Mouse (Mus musculus): ENCODE measurements around the gene Ube2v1.
A peak's percentile ranks its signal among the peaks of the same experiment; 100 is the strongest.

Ube2v1 gene

DNA sequence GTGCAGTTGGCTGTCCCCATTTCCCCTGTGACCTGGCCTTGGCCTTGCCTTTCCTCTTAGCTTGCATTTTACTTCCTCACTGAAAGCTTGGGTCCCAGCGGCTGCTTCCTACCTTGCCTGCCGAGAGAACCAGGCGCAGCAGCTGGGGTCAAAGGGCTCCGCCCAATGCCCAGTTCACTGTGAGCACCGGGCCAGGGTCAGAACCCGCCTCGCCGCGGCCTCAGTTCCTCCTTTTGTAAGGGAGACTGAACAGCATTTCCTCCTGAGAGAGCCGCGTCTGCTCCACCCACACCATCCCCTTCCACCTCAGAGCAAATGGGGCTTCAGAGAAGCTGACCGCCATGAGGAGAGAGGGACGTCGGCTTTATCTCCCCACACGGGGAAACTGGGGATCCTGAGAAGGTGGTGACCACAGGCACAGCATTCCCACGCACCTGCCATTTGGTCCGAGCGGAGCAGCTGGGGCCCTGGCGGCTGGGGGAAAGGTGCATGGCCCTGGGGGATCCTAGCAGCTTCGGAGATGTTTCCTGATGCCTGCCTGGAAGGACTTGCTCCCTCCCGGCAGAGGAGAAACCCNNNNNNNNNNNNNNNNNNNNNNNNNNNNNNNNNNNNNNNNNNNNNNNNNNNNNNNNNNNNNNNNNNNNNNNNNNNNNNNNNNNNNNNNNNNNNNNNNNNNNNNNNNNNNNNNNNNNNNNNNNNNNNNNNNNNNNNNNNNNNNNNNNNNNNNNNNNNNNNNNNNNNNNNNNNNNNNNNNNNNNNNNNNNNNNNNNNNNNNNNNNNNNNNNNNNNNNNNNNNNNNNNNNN lies 42.9 kb downstream of the Ube2v1 start:
- DNase-seq, result peak; percentile 70

DNA sequence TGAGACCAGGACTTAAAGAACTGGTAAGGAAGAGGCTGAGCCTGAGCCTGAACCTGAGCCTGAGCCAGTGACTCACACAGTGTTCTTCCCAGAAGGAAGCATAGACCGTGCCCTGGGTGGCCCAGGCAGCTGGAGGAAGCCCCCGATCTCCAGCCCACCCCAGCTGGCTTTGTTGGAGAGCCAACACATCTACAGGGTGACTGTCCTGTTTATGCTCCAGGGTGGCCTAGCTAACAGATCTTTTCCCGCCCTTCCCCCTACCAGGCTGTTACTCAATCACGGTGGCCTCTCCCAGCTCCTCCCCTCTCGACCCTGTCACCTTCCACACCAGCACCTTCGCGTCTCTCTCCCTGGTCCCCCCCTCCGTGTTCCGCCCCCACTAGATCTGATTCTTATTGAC lies 44.9 kb downstream of the Ube2v1 start:
- peak; percentile 45 for DNase-seq

DNA sequence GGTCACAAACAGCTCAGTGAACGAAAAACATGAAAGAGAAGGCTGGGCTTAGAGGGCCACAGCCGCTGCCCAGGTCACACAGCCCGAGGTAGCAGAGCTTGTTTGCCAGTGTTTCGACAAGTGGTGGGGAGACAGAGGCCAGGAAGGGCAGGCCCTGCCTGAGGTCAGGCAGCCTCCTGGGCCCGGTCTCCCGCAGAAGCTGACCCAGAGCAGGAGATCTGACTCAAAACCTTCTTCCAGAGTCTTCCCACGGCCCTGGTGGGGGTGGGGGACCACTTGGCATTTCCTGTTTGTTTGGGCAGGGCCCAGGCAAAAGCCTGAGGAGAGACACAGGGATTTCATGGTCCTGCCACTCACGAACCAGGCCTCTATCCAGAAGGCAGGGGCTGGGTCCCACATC lies 45.9 kb downstream of the Ube2v1 start:
- DNase-seq, result no peak

DNA sequence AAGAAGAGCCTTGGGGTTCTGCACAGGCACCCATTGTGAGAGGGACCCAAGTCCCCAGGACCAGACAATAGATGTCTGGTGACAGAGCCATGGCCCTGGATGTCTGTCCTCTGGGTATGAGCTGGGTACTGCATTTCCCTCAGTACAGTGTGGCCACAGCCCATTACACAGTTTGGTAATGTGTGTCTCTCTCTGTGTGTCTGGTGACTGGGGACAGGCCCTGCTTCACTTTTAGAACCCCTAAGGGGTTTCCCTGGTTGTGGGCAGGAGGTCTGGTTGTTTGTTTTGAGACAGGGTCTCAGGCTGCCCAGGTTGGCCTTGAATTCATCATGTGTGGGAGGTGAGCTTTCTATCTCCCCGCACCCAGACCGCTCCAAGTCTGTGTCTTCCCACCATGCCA lies 46.6 kb downstream of the Ube2v1 start:
- no peak for DNase-seq

- DNase-seq, result no peak
Measured at GRCm38 (mm10) chr2:167583161-167583952, 48.5 kb downstream of the Ube2v1 start.

DNA sequence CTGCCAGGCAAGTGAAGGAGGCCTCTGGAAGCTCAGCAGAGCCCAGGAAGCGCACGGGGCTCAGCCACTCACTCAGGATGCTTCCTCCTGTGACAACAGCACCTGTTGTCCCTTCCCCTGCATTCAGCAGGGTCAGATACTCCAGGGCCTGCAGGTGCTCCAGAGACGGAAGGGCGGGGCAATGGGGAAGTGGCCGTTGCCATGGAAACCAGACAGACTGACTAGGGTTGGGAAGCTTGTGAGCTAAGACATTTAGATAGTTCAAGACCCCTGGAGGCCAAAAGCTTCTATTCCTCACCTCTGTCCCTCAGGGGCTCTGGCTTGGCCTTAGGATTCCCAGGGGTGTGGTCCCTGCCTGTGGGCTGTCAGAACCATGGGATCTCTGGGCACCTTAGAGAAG lies 53.4 kb downstream of the Ube2v1 start:
- DNase-seq, result no peak

- DNase-seq, result no peak
Measured at GRCm38 (mm10) chr2:167577186-167577785, 54.6 kb downstream of the Ube2v1 start.

DNA sequence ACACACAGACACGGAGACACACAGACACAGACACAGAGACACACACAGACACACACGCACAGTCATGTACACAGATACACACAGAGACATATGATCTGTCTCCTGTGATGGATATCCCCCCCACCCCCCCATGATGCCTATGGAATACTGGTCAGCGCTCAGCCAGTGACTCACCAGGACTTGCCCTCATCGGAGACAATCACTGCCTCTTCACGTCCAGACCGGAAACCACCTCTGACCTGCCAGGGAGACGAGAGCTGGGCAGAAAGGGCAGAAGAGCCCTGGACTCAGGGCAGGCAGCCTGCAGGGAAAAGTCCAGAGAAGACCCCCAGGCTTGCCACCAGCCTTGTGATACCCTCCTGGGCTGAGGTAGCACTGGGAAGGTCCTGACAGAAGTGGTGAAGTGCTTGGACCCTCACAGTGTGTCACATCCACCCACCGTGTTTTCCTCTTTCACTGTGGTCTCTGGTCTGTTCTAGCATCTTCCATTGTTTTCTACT lies 55.7 kb downstream of the Ube2v1 start:
- no peak for DNase-seq

DNA sequence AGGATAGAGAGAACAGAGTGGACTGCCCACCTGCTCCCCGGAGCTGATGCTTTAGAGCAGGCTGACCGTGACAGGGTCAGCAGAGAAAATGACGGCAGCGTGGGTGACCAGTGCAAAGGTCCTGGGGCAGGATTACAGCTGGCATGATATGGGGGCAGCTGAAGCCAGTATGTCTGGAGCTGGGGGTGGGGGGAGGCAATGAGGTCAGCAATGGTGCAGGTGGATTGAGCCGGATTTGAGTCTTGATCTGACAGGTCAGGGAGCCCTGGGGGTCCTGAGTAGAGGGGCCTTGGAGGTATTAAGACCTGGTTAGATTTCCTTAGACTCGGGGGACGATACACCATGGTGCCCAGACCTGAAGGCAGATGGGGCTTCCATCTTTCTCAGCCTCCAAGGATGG lies 56.3 kb downstream of the Ube2v1 start:
- DNase-seq, result no peak

- no peak for DNase-seq
Measured at GRCm38 (mm10) chr2:167574814-167575213, 57.1 kb downstream of the Ube2v1 start.

- DNase-seq, result no peak
Measured at GRCm38 (mm10) chr2:167571442-167572220, 60.3 kb downstream of the Ube2v1 start.

- DNase-seq, result no peak
Measured at GRCm38 (mm10) chr2:167570815-167571214, 61.1 kb downstream of the Ube2v1 start.

DNA sequence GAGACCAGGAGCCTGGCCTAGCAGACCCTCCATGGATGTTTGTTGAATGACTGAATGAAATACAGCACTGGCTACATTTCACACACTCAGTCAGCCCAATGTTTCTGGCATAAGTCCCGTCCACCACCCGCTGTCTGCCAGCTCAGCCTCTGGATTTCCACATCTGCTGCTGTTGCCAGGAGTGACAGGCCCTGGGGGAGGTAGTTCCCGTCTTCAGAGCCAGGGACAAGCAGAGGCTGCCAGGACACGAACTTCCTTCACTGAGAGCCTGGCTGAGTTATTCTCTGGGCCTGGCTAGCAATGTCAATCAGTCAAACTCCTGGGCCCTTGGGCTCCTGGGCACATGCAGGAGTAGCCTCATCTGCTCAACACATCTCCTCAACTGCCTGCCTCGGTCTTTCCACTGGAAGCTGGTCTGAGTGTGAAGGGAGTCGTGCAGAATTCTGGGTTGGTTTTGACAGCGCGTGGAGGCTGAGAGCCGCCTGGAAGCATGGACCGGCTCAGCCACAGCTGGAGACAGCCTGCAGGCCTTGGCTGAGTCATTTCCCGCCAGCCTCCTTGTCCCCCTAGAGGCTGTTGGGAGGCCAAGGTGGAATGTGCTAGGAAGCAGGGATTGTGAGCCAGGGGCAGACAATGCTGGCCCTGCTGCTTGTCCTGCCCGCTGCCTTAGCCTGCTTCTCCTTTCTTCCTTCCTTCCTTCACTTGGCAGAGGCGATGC lies 61.8 kb downstream of the Ube2v1 start:
- DNase-seq, result no peak

DNA sequence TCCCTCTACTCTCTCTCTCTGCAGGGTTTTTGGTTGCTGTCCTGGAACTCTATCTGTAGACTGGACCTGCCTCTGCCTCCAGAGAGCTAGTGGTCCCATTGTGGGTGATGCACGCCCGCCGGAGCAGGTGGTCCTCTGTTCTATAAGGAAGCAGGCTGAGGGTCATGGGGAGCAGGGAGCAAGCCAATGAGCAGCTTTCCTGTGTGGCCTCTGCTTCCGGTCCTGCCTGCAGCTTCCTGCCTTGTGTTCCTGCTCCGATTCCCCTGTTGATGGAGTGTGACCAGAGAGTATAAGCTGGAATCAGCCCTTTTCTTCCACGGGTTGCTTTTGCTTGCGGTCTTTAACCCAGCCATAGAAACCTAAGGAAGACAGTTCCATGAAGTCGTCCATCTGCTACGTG lies 63.8 kb downstream of the Ube2v1 start:
- no peak for DNase-seq

DNA sequence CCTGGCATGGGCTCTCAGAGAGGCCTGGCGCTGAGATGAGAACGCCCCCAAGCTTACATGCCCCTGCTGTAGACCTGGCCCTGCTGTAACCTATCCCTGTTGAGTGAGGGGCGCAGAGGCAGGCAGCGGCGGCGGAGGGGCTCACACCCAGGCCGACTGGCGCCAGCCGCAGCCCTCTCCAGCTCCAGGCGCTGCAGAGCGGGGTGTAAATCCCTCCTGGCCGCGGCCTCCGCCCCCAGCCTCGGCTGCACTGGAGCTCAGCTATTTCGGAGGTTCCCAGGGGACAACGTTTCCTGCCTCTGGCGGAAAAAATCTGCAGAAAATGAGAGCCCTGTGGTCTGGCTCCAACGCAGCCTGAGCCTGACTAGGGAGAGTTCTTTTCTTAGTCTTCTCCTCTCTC lies 66.2 kb downstream of the Ube2v1 start:
- DNase-seq, result peak; percentile 49

GRCm38 (mm10) chr2:167565312-167565656 lies 66.6 kb downstream of the Ube2v1 start:
- DNase-seq, result no peak

DNA sequence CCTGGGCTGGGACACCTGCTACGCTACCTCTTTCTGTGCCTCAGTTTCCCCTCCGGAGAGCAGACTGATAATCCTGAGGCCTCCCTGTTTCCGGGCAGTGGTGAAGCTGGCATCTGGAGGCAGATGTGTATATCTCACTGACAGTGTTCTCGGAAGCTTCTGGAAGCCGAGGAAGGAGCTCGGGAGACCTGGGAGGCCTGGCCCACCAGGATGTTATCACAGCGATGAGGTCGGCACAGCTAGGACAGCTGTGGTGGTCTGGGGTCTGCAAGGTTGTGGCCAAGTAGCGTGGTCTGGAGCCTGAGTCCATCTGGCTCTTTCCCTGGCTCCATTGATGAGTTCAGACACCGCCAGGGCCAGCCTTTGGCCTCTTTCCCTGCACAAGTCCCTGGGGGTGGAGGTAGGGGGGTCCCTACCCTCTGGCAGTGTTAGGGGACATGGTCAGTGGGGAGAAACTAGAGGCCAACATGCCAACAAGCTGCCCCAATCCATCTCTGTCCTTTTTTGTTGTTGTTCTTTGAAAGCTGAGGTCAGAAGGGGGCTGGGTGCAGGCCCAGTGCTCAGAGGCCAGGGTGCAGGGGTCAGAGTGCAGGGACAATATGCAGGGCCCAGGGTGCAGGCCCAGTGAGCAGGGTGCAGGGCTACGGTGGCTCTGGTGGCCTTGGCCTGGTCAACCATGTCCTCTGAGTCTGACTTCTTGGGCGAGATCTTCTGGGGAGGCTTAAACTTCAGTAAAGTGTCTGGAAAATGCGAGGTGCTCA lies 67.2 kb downstream of the Ube2v1 start:
- peak; percentile 53 for DNase-seq

DNA sequence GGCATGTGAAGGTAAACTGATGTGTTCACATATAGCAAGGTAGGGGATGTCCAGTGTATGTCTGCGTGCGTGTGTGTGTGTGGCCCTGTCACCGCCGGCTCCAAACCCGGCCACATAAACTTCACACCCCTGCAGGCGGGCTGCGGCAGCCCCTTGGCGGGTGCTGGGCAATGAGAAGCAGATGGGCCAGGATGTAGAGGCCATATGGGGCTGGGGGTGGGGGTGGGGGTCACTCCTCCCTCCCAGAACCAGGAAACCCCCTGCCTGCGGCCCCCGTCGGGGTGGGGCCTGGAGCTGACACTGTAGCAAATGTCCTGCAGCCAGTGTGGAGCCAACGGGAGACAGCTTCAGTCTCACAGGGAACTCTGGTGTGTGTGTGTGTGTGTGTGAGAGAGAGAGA lies 68.2 kb downstream of the Ube2v1 start:
- peak; percentile 34 for DNase-seq

GRCm38 (mm10) chr2:167563035-167563434 lies 68.9 kb downstream of the Ube2v1 start:
- no peak for DNase-seq

DNA sequence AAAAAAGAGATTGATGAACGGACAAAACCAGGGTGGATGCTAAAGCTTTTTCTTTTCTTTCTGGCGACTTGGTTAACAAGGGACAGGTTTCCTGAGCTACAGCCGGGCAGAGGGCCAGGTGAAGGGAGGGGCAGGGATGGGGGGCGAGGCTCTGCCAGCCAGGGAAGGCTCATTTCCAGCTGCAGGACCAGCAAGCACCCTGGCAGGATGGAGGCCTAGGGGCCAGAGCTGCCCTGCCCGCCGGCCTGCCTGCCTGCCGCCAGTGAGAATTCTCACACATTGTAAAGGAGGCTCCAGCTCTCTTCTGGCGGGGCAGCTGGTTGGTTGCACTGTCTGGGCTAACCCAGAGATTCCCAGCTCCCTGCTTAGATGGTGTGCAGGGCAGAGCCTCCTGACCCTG lies 69.8 kb downstream of the Ube2v1 start:
- DNase-seq, result no peak

DNA sequence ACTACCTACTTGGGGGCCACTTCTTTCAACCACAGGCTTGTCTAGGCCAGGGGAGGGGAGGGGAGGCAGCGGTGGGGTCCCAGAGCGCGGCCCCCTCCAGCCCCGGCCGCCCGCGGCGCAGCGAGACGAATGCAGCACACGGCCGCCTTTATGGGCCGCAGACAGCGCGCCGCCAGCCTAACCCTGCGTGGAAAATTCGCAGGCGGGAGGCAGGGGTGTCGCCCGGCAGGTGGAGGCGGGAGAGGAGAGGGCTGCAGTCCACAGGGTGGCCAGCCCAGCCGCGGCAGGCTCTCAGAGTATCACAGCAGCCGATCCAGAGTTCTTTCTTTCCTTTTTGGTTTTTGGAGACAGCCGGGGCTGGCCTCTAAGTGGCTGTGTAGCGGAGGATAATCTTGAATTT lies 72.5 kb downstream of the Ube2v1 start:
- DNase-seq, result no peak

Measured in liver (tissue).